Mouse (Mus musculus) kidney, adult 11 months (tissue): ENCODE results near the gene Hnrnpab.

ENCODE experiments used
- DNase-seq: peaks from one replicate; pipeline ENCODE4 v3.0.0; 2022

Gene Hnrnpab

GRCm38 (mm10) chr11:51554590-51554989 is 52.1 kb downstream of the Hnrnpab start:
- DNase-seq = no peak

GRCm38 (mm10) chr11:51552091-51552490 is 54.6 kb downstream of the Hnrnpab start:
- DNase-seq = no peak

DNA sequence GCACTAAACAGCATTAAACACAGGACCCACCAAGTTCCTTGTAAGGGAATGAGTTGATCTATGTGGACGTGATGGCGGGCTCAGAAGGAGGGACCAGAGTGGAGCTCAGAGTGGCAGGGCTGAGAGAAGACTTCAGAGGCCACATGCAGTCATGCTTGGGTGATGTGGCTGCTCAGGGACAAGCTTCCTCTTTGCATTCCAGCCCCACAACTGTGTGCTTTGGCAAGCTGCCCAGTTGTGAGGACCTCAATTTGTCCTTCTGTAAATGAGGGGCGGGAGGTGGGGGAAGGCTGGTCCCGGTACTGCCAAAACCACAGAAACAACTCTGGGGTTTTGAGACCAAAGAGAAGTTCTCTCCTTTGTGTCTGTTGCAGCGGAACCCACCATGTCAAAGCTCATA is 55.4 kb downstream of the Hnrnpab start:
- DNase-seq = peak; percentile 10
